Mouse (Mus musculus) telencephalon, adult 2 months (tissue): ENCODE measurements around the gene Pabpc4l.
"Not testable (repeated sequence)": the region's sequence is repeated elsewhere in the genome, so short reads cannot be mapped to it uniquely, and the experiment has no call there.

Source experiments
- DNase-seq: peaks from one replicate; pipeline ENCODE4 v3.0.0-alpha.2; 2011; ENCODE audit warnings: low read depth, low spot score

The Pabpc4l gene

GRCm38 (mm10) chr3:46447481-46448265, at the start of gene Pabpc4l:
Gene Pabpc4l (minus strand): TSS chr3:46448219.
- DNase-seq: no peak

GRCm38 (mm10) chr3:46490989-46491259, 42.9 kb upstream of the Pabpc4l start:
- DNase-seq: no peak

DNA sequence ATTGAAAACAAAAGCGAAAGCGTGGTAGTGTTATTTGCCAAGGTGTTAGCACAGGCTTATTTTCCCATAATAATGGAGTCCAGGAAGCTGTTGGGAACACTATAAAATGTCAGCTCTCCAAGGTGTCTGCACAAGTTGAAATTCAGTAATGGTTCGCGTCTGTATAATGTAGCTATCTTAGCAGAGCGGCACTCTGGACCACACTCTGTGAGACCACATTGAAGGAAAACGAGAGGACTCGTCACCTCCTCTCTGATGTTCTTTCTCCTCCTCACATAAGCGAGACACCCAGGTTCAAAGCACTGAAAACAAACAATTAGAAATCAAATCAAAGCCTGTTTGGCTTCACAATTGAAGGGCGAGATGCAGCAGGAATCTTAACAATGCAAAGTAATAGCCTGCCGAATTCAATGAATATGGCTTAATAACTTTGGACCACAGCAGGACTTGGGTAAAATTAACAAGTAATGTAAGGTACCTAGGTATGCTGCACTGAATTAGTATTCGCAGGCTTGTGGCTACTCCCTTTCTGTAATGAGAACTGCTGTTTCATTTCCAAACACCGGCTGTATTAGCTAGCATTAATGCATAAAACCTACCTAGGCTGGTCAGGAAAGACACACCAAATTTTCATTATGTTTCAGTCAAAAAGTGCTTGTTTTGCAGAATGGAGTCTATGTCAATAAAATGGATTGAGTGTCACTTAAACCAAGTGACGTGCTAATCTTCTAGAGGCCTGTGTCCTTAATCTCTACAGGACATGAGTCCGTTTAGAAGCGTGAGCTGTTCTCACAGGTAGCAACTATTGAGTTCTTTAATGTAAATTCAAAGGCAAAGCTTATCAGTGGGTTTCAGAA, 42.3 kb upstream of the Pabpc4l start:
- no peak for DNase-seq

DNA sequence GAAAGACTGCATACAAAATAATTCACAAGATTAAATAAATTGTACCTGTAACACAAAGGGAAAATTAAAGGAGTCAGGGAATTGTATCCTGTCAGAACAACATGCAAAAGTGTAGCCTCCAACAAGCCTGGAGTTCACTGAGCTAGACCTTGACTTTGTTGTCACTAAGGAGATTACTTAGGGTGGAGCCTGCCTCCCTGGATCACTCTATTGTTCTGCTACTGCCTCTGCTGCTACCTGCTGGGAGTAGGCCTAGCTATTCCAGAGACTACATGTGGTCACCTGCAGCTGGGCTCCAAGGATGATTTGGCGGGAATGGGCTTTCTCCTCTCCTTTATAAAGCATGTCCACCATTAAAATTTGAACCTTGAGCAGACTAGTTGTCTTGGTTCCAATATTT, 38.1 kb upstream of the Pabpc4l start:
- not testable (repeated sequence) for DNase-seq

DNA sequence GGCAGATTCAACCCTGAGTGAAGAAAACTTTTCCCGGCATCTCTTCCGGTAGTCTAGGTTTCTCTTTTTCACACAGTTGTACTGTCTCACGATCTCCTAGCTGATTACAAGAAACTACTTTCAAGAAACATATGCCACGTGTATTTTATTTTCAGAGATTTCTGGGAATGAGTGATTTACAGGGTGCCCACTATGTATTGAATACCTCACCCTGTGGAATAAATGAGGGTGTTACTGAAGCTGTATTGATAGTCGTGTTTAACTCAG, 180 bp upstream of the Pabpc4l start:
- DNase-seq: no peak

GRCm38 (mm10) chr3:46431416-46431815, 16.6 kb downstream of the Pabpc4l start:
- DNase-seq: no peak
